Mouse (Mus musculus): ENCODE measurements around the gene Hist1h2af.

The Hist1h2af gene

DNA sequence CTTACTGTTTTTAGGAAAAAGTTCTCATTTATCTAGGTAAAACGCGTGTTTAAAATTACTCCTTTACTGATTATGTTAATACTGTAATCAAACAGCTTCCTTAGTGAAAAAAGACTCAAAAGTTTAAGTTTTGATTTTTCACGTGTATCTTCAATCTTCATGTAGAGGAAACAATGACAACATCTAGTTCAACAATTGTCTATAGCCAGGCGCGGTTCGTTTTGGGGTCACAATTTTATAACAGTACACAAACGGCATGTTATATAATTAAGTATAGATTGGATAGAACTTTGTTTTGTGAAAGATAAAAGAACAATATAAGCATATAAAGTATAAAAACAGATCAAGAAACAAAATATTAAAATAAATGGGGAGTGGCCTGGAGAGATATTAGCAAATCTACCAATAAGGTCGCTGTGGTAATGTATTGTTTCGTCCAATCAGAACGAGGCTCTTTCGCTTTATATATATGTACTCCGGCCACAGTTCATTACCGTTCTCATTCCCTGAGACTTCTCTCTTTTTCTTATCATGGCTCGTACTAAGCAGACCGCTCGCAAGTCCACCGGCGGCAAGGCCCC is 41.7 kb downstream of the Hist1h2af start, which contains the start of gene Hist1h3d:
Gene Hist1h3d, plus strand, starts transcription at position 493 of the 581 bp plus-strand sequence.
- peak in 1 of 2 experiments; percentile 86 for DNase-seq (ENCODE audit: inconsistent age in 2 of 2, low spot score in 1 of 2)

DNA sequence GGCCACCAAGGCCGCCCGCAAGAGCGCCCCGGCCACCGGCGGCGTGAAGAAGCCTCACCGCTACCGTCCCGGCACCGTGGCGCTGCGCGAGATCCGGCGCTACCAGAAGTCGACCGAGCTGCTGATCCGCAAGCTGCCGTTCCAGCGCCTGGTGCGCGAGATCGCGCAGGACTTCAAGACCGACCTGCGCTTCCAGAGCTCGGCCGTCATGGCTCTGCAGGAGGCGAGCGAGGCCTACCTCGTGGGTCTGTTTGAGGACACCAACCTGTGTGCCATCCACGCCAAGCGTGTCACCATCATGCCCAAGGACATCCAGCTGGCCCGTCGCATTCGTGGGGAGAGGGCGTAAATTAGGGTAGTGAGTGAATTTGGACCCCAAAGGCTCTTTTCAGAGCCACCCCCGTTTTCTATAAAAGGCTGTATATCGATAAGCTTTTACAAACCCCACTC is 42.2 kb downstream of the Hist1h2af start:
- DNase-seq (ENCODE audit: inconsistent age in 2 of 2, low spot score in 1 of 2), result peak in 1 of 2 experiments; percentile 67

DNA sequence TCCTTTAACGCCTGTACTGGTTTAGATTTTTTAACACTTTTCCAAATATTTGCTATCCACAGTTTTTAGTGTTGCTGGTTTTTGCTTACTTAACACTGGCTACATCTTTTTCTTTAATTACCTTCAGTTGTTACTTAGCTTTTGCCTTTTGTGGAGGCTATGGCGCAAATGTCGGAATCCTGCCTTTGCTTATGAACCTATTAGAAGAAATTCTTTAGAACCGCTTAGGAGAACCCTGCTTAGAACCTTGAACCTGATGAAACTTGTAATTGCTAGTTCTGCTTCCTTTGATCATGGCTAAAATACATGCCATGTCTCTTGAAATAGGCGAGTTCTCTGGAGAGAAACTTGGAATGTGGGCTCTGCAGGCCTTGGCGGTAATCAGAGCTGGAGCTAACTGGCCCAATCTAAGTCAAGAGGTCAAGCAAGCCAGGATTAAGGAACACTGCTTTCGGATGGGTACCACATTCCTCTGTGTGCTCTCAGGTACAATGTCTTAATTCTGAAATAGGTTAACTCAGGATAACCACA is 42.7 kb downstream of the Hist1h2af start:
- no peak for DNase-seq (ENCODE audit: inconsistent age in 2 of 2, low spot score in 1 of 2)

DNA sequence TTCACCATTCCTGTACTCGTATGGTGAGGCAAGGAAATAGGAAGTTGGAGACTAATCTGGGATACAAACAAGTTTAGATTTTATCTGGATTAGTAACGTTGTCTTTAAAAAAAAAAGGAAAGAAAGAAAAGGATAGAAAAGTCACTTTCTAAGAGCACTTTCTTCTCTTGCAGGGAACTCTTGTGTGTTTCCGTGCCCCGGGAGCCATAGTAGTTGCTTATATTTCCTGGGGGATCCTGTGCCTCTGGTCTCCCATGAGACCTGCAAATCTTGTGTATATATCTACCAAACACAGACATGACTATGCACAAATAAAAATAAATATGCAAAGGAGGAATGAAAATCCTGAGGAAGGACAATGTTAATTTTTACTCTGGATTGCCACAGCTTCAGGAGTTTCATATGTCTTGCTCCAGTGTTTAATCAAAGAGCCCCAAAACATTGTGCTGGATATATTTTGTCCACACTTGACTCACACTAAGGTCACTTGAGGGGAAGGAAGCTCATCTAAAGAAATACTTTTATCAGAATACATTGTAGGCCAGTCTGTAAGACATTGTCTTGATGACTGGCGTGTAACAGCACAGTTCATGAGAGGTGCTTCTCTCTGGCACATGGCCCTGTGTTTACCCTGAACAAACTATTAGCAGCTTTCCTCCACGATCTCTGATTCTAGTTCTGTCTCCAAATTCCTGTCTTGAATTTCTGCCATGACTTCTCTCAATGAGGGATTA is 43.4 kb downstream of the Hist1h2af start:
- DNase-seq (ENCODE audit: inconsistent age in 2 of 2, low spot score in 1 of 2), result no peak

DNA sequence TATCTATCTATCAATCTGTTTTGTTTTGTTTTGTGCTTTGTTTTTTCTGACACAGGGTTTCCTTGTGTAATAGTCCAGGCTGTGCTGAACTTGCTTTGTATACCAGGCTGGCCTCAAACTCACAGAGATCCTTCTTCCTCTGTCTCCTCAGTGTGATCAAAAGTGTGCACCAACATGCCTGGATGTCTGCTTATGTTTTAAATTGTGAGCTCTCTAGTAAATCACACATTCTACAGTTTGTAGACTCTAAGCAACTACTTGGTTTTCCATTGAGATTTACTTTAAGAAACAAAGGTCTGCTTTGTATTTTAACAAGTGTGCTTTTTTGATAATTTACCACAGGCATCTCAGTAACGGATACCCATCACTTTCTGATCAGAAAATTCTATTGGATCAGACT is 44.1 kb downstream of the Hist1h2af start:
- no peak for DNase-seq (ENCODE audit: inconsistent age in 2 of 2, low spot score in 1 of 2)

DNA sequence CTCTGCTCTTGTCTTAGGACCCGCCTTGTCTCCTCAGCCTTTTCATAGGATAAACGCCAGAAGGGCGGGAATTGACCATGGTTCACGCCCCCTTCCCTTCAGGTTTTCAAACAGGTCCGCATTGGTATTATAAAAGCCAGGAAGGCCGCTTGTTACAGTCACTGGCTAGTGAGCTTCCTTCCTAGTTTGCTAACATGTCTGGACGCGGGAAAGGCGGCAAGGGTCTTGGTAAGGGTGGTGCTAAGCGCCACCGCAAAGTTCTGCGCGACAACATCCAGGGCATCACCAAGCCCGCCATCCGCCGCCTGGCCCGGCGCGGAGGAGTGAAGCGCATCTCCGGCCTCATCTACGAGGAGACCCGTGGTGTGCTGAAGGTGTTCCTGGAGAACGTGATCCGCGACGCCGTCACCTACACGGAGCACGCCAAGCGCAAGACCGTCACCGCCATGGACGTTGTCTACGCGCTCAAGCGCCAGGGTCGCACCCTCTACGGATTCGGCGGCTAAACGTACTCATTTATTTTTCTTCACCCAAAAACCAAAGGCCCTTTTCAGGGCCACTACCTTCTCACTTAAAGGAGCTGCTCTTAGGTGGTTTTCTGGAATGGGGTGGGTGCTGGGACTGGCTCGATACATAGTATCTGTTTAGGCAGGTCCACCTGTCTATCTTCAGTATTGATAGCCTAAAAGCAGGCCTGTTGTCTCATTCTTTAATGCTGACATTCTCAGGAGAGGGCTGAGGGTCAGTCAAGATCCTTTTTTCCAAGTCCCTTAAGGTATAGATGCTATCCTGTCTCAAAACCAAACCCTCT is 47.9 kb downstream of the Hist1h2af start, which contains the start of gene Hist1h4d:
Gene Hist1h4d, plus strand, starts transcription at position 191 of the 811 bp plus-strand sequence.
- peak; percentile 96 to 100 for DNase-seq (ENCODE audit: inconsistent age in 2 of 2, low spot score in 1 of 2)

DNA sequence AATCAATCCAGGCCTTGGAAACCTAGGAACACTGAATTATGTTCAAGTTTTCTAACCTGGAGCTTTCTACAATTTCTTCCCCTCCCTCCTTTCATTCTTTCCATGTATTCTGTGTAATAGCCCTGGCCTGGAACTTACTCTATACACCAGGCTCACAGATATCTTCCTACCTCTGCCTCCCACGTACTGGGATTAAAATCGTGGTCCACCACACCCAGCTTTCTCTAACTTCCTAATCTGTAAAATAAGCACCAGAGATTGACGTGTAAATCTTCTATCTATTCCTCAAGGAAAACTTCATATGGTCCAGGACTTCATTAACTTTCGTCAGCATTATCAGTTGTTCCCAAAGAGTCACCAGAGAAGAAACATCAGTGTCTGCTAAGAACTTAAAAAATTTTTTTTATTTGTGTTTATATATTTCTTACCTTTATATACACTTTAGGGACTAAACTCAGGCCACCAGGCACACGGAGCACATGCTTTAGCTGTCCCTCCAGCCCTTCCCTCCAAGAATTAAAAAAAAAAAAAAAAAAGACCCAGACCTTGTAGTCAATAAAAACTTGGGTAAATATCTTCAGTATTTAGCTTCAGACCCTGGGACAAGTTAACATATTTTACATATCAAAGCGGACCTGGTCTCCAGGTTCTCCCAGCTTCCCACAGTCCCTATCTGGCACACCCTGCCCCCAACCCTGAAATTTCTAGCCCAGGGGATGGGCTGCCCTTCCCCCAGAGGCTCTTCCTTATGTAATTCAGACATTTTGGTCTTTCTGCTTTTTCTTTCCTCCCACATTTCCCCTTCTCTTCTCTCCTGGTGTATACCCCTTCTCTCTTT is 48.7 kb downstream of the Hist1h2af start:
- peak in 1 of 2 experiments; percentile 47 for DNase-seq (ENCODE audit: inconsistent age in 2 of 2, low spot score in 1 of 2)

DNA sequence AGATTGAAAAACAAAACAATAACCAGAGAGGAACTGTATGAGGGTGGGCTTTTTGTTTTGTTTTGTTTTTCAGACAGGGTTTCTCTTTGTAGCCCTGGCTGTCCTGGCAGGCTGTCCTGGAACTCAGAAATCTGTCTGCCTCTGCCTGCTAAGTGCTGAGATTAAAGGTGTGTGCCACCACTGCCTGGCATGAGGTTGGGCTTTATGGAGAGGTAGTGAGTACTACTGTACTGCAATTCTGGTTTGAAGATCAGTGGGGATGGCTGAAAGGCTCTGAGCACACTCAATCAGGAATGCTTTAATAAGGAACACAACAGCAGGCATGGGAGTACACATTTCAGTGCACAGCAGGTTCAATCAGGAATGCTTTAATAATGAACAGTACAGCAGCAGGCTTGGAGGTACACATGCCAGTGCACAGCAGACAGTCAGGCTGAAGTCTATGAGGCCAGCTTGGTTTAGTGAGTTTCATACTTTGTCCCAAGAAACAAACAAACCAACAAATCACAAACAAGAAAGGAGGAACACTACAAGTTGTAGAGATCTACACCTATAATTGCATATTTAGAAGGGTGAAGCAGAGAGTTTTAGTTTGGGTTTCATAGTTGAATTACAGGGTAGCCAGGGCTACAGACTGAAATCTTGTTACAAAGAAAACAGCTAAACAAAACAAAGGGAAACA is 49.8 kb downstream of the Hist1h2af start:
- peak in 1 of 2 experiments; percentile 47 for DNase-seq (ENCODE audit: inconsistent age in 2 of 2, low spot score in 1 of 2)
